Mouse (Mus musculus): ENCODE measurements around the gene Gipc3.

Gene Gipc3

DNA sequence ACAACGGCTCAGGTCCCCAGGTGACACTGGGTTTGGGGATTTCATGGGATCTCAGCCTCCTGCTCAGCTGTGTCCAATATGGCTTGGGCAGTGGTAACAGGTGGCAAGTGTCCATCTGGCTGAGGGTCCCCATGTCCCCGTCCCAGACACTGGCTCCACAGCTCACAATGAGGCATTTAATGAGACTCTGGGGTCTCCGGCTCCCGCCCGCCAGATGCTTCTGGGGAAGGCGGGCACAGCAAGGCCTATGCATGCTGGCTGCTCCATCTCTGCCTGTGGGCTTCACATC lies 24.1 kb upstream of the Gipc3 start:
- no peak for DNase-seq (ENCODE audit: low spot score)

DNA sequence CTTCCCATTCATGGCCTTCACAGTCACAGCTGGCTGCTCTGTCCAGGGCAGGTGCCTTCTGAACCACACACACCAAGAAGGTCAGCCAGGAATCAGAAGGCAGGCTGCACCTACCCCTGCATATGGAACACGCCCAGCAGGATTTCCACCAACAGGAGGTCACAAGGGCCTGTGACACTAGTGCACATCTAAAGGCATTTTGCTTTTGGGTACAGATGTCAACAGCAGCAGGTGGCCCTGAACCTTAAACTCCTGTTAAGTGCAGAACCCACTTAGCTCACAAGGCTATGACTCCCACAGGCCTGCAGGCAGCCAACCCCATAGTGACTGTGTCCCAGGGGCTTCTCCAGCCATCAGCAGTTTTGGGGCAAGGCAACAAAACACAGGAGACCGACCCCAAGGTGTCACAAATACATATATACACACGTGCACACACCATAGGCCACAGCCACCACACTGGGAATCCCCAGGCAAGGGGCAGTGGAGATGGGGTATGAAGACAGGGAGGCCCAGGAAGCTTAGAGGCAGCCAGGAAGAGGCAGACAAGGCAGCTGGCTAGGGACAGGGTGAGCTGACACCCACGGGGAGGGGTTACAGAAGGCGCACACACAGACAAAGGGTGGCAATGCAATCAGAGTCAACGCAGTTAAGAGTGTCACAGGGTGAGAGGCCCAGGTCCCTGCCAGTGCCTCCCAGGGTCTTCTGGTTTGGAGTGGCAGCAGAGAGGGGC lies 23.6 kb upstream of the Gipc3 start:
- no peak for DNase-seq (ENCODE audit: low spot score)

DNA sequence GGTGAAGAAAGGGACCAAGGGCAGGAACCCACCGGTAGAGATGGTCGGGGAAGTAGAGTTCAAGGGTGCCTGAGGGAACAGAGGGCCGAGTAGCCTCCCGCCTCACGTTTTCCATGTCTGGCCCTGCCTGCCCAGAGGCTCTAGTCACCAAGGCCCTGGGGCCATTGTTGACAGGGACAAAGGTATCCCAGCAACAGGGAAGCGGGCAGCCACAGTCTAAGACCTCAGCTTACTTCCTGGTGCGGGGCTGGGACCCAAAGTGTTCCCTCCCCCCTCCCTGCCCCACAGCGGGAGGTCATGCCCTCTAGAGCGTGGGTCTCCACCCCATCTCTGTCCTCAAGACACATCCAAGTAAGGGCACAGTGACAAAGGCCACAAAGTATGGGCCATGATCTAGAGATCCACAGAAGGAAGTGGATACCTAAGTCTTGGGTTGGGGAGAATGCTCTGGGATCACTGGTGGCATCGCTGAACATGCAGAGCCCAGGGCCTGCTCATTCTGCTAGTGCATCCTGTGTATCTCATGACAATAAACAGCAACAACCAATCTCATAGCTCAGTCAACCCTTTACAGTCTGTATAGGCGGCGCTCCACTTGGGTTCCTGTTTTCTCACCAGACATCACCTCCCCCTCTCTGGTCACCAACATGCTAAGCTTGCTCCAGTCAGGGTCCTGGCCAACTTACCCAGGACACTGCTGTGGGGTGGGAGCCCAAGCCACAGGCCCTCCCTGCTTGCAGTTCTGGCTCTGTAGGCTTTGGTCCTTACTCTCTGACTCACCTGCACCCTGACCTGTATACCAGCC lies 22.8 kb upstream of the Gipc3 start, which contains the start of gene 4930404N11Rik:
4930404N11Rik (minus strand) TSS at position 145 of the 805 bp plus-strand sequence.
- no peak for DNase-seq (ENCODE audit: low spot score)

DNA sequence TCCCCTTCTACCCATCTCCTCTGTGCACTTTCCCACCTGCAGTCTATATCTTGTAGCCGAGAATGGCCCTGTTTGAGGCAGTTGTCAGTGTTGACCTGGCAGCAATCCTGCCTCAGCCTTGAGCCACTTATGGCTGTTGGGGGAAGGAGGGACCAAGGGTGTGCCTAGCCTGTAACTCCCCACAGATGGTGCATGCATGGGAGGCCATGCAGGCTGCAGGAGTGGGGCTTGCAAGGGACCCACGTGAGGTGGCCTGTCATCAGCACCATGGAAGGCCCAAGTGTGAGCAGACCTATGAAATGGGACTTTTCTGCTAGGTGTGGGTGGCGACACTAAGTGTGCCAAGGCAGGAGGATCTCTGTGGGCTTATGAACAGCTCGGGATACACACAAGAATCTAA lies 22.0 kb upstream of the Gipc3 start:
- no peak for DNase-seq (ENCODE audit: low spot score)

DNA sequence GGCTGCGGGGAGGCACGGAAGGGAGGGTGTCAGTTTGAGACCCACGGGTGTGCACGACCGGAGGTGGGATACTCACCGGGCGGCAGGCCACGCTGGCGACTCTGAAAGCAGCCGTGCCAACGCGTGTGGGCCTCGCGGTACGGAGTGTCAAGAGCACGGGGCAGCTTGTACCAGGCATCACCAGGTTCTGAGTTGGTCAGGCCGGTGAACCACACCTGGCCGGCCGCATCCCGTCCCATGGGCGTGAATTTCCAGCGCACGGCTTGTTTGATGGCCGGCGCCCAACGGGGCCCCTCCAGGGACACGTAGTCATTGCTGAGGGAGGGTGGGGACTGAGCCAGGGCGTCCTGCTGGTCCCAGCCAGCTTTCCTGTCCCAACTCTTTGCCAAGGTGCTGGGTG lies 21.6 kb upstream of the Gipc3 start:
- DNase-seq (ENCODE audit: low spot score) = no peak

DNA sequence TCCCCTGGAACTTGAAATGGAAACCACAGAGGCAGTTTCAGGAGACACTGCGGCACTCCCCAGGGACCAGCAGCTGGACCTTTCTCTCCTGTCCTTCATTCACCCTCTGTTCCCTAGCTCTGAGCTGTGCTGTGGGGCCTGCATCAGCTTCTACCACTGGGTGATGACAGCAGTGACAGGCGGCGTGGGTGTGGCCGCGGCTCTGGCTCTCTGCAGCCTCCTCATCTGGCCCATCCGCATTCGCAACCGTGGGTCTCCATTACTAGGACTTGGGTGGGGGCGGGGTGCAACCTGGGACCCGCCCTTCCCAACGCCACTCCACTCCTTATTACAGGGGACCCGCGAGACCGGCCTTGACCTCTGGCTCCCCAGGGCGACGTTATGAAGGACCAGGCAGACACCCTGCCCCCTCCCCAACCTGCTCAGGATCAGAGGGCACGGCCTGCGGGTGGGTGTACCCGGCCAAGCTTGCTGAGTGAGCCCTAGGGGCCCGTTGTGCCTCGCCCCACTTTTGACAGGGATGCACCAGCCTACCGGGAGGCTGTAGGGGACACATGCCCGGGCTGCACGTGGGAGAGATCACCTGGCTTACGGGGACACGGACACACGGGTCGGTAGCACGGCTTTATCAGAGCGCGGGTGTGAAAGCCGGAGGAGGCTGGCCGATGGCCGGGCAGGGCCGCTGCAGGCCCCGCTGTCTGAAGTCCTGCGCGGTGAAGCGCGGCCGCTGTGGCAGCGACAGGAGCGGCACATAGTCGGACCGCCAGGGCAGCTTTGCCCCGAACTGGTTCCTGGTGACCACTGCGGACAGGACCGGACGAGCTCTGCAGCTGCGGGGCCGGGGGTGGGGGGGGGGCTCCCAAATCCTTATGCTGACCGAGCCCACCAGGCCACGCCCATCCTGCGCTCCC lies 20.6 kb upstream of the Gipc3 start:
- DNase-seq (ENCODE audit: low spot score) = no peak

DNA sequence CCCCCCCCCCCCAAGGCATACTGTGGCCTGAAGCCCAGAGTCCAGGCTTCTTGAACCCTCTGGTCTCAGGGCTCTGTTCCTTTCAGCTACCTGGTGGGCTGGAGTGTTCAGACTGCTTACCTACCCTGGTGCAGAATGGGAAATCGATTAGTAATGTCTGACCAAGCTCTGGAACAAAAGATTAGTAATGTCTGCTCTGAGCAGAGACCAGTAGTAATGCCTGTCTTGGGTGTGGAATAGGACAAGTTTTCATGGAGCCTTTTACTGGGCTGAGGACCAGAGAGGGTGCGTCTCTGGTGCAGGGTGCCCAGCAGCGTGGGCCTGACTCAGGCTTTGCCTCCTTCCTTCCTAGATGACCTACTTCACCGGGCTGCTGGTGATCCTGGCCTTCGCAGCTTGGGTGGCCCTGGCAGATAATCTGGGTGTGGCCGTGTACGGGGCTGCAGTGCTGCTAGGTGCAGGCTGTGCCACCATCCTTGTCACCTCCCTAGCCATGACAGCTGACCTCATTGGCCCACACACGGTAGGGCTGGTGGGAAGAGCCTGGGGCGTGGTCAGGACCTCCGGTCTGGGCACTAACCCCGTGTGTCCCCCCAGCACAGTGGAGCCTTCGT lies 19.4 kb upstream of the Gipc3 start:
- no peak for DNase-seq (ENCODE audit: low spot score)

DNA sequence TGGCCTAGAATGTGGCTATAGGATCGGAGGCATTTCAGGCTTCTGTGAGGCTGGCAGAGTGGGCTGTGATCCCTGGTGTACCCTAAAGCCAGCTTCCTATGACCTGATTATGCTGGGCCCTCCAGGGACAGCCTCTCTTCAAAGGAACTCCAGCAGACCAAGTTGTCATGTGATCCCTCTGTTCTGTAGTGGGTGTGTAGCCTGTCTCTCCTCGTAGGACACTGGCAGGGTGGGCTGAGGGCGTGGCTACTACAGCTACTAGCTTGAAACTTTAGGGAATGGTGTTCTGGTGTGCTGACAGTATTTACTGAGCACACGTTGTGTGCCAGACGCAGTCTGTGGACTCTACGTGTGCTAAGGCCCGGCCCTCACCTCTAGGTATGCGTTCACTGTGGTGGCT lies 17.7 kb upstream of the Gipc3 start:
- DNase-seq (ENCODE audit: low spot score) = peak; percentile 59

DNA sequence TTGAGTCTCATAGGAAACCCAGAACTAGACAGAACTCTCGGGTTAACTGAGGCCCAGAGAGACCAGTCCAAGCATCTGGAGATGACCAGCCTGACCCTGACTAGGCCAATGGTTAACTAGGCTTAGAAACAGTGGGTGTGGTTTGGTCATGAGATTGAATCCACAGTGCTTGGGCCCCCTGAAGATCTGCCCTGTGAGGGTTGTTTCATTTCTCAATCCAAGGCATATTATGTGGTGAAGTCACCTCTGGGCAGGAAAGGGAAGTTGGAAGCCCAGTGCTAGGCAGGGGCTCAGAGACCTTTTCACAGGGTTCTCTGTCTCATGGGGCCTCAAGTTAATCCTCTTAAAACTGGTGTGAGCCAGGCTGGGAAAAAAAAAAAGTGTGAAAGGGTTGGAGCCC lies 15.8 kb upstream of the Gipc3 start:
- no peak for DNase-seq (ENCODE audit: low spot score)

DNA sequence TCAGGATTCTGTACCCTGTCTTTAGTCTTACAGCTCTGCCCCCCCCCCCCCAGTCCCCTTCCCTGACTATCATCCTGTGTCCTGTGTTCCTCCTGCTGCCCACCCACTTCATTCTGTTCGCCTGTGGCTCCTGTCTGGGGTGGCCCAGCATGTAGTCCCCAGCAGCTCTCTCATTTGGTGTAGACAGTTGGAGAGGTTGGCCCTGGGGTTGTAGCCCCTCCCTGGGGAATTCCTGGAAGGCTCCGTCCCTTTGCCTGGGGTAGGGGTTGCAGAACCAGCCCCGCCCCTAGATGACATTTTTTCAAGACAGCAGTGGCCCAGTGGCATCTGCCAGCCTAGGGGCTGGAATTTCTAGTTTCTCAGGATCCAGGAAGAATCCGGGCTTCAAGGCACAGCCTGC lies 15.1 kb upstream of the Gipc3 start:
- DNase-seq (ENCODE audit: low spot score) = no peak

DNA sequence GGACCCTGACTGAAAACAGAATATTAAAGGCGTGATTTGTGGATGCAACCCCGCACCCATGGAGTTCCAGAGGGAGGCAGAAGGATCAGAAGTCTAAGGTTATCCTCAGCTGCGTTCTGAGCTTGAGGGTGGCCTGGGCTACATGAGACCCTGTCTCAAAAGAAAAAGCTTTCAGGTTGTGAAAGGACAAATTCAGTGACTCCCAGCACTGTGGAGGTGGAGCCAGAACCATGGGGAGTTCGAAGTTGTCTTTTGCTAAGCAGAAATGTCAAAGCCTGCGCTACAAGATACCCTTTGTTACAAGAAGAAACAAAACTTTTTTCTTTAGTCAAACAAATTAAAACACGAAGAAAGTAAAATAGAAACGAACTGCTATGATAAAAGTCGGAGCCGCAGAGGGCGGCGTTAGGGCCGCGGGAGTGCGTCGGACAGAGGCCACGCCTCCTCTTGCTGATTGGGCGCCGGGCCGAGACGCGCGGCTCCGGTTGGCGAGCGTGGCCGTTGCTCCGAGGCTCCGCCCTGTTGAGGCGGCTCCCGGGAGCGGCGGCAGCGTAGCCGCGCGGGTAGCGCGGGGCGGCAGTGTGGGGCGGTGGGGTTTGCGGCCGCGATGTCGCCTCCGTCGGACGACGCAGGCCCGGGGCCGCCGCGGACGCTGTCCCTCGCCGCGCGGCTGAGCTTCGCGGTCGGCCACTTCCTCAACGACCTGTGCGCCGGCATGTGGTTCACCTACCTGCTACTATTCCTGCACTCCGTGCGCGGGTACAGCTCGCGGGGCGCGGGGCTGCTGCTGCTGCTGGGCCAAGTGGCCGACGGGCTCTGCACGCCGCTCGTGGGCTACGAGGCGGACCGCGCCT lies 14.2 kb upstream of the Gipc3 start, which contains the start of gene Mfsd12:
Mfsd12 (plus strand) TSS at position 501 of the 854 bp plus-strand sequence.
- DNase-seq (ENCODE audit: low spot score) = peak; percentile 93

DNA sequence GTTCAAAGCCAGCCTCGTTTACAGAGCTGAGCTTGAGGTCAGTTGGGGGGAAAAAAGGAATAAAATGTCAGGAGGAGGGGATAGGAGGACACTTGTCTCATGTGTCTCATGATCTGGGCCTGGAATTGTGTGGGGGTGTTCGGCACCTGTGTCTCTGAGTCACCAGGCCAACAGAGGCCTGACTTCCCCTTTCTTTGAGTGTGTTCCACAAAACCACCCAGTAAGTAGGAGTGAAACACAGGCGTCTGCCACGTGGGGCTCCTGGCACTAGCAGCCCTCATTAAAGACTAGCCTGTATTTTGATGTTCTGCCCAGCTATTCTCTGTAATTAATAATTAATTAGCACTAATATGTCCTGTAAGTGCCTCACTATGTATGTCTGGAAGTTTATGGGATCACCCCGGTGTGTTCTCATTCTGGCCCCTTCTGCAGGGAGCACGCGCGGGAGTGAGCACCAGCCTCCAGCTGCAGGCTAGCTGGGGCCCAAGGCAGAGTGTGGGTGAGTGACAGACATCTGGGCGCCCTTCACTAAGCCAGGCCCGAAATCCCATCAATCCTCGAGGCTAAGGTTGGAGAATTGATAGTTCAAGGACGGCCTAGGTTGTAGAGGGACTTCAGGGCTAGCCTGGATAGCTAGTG lies 13.4 kb upstream of the Gipc3 start:
- DNase-seq (ENCODE audit: low spot score) = peak; percentile 53

DNA sequence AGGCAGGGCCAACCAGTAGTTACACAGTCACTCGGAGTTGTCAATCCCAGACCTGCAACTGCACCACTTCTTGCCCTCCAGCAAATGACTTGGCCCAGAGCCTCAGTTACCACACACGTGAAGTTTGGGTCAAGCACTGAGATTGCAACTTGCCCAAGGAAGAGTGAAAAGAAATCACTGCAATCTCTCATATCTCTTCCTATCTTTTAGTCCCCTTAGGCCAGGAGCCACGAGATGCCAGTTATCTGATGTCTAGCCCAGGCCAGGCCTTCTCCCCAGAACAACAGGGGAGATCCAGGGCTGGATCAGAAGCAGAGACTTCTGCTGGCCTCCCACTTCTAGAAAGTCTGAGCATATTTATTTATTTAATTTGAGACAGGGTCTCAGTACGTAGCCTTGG lies 12.5 kb upstream of the Gipc3 start:
- no peak for DNase-seq (ENCODE audit: low spot score)

DNA sequence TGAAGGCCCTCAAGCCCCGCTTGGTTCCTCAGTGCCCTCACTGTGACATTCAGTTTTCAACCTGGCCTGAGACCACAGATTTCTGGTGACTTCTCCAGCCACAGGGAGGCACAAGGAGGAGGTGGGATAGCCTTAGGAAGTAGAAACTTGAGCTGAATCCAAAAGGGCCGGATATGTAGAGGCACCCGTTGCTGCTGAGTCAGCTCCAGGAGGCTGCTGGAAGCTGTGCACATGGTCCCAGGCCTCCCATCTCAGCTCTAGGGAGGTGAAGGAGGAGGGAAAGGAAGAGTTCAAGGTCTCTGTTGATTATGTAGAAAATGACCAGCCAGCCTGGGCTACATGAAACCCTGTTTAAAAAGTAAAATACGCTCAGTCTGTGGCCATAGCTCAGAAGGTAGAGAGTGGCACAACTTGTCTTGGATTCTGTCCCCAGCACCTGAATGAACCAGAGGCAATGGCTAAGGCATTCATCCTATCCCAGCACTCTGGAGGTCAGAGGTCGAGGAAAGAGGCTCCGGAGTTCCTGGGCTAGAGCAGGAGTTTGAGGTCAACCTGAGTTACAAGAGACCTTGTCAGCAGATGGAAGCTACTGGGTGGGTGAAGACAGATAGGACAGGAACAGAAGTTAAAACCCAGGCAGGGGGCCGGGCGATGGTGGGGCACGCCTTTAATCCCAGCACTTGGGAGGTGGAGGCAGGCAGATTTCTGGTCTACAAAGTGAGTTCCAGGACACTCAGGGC lies 11.8 kb upstream of the Gipc3 start:
- DNase-seq (ENCODE audit: low spot score) = no peak

DNA sequence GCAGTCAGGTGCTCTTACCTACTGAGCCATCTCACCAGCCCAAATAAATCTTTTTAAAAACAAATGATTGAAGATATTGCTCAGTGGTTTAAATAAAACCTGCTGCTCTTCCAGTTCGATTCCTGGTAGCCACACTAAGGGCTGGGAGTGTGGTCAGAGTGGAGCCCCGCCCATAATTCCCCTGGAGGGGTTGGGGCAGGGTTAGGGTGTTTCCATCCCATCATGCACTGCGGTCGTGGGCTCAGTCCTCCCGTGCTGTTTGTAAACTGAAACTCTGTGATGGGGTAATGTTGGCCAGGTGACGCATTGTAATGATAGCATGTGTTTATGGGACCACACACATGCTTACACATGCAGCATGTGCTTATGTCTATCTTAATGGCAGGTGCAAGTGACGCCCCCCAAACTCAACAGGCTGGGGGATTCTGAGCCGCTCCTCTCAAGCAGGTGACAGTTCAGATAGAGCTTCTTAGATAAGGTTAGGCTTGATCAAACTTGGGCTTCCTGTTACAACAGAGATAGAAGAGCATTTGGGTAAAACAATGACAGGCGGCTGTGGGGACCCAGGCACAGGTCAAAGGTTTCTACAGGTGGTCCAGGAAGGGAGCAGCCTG lies 8.7 kb upstream of the Gipc3 start:
- DNase-seq (ENCODE audit: low spot score) = no peak

DNA sequence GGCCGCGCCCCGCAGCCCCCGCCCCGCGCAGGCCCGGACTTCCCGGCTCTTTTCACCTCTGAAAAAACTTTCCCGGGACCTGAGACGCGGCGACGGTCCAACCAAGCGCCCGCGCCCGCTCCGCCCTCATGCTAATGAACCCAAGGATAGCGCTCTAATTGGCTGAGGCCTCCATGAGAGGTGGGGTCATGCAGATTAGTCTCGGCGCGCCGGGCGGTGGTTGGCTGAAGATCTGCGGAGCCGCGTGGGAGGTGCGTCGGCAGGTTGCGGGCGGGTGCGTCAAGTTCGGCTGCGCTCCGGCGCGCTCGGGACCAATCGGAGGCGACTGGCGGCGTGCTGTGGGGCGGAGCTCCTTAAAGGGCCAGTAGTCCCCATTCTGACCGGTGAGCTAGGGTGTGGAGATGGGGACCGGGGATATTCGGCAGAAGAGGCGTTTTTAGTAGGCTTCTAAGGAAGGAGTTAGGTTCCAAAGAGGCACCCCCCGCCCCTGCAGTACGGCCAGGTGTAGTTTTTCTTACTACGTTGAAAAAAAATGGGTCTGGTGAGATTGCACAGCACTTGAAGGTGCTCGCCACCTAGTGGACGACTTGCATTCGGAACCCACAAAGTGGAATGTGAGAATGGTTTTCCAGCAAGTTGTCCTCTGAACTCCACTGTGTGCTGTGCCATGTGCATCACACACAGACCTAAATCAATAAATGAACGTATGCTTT lies 7.4 kb upstream of the Gipc3 start, which contains the start of gene Hmg20b:
Hmg20b (minus strand) TSS at position 130 of the 713 bp plus-strand sequence.
- peak; percentile 99 for DNase-seq (ENCODE audit: low spot score)

DNA sequence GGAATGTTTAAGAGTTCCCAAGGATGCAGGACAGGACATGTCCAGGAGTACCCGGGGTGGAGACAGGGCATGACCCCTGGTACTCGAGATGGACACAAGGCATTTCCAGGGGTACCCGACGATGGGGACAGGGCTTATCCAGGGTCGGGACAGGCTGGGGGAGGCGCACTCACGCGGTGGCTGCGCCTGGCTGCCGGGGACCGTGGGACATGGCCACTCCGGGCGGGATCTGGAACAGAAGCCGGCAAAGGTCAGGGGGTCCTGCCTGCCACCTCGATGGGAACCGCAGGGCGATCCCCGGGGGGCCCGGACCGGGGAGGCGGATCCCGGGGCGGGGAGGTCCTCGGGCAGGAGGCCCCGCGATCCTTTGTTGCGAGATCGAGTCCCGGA lies 6.9 kb upstream of the Gipc3 start:
- DNase-seq (ENCODE audit: low spot score) = no peak

DNA sequence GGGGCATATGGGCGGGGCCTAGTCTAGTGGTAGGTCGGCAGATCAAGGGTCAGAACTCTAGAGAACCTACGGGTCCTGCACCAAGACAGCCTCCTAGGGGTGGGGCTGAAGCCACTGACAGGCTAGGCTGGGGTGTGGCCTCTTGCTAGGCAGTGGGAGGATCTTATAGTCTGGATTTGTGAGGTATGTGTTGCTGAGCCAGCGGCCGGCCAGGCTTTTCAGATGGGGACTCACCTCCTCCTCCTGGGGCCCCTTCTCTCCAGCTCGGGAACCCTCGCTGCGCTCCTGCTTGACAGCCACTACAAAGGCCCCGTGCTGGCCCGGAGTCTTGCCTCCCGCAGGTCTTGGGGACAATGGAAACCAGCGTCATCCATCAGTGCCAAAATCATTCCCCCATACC lies 6.1 kb upstream of the Gipc3 start:
- DNase-seq (ENCODE audit: low spot score) = peak; percentile 73
